Mouse (Mus musculus) forebrain, embryonic 15.5 days (tissue): ENCODE results near the gene Myo3b. TPM values are rescaled to one million over a fixed set of nuclear protein-coding genes. Genes with fewer than 3 reads are reported as not detected.

Source experiments
- ATAC-seq: fragments of 200-750 bp; cut with Nextera tagmentation; replicated peaks from 2 replicates; pipeline ENCODE4 v1.8.0; 2017; ENCODE audit warnings: mild to moderate bottlenecking, moderate TSS enrichment, moderate library complexity
- H3K27ac ChIP-seq: fragments of 300-500 bp; sonication (generic); replicated peaks from 2 replicates; pipeline ENCODE4 v1.5.1; 2015; ENCODE audit warnings: mild to moderate bottlenecking, inconsistent platforms
- H3K27me3 ChIP-seq: fragments of 300-500 bp; sonication (generic); 2 replicates; pipeline ENCODE4 v1.6.1; 2015; ENCODE audit warnings: inconsistent platforms
- H3K36me3 ChIP-seq: fragments of 300-500 bp; sonication (generic); 2 replicates; pipeline ENCODE4 v1.6.1; 2015; ENCODE audit warnings: mild to moderate bottlenecking, inconsistent platforms
- H3K4me1 ChIP-seq: fragments of 300-500 bp; sonication (generic); 2 replicates; pipeline ENCODE4 v1.6.1; 2015; ENCODE audit warnings: inconsistent platforms
- H3K4me2 ChIP-seq: fragments of 300-500 bp; sonication (generic); replicated peaks from 2 replicates; pipeline ENCODE4 v1.6.1; 2015; ENCODE audit warnings: mild to moderate bottlenecking, inconsistent platforms
- H3K4me3 ChIP-seq: fragments of 300-500 bp; sonication (generic); 2 replicates; pipeline ENCODE4 v1.5.1; 2015; ENCODE audit warnings: mild to moderate bottlenecking, inconsistent platforms
- H3K9ac ChIP-seq: fragments of 300-500 bp; sonication (generic); replicated peaks from 2 replicates; pipeline ENCODE4 v1.6.1; 2015; ENCODE audit warnings: mild to moderate bottlenecking, inconsistent platforms
- H3K9me3 ChIP-seq: fragments of 300-500 bp; sonication (generic); 2 replicates; pipeline ENCODE4 v1.6.1; 2016; ENCODE audit warnings: inconsistent platforms
- WGBS: fragments of 180-500 bp; shearing (Covaris S2); methylation state at CpG from one replicate; pipeline ENCODE4 v1.1.7; 2015; ENCODE audit warnings: mixed read lengths; 5-methylcytosine and 5-hydroxymethylcytosine counted together
- polyA plus RNA-seq: library from polyadenylated mRNA; unstranded; fragments of >200 nt; fragmentation: Nextera tagmentation; extraction: Ambion mirVana; gene quantifications from 2 replicates; pipeline ENCODE4 v1.2.1, GENCODE M21; 2015

The Myo3b gene
- polyA plus RNA-seq, 1 experiment from 2014 or later: 0.24 TPM

- Histone ChIP-seq H3K4me1 (peaks cover 37% of the 10 kb centered on the region), H3K9ac (no peak overlapping the region), H3K27ac (peak overlapping the region; percentile 31; the same call in 1 of the 2 replicates), H3K36me3 (no peaks in the 10 kb centered on the region), H3K4me2 (no peak overlapping the region), H3K27me3 (no peaks in the 10 kb centered on the region), H3K4me3 (no peak overlapping the region), H3K9me3 (no peaks in the 10 kb centered on the region)
- 70% methylated on average over 8 of the region's 8 CpGs for WGBS
- ATAC-seq: peak; percentile 61
Observed at GRCm38 (mm10) chr2:70261703-70262564, 223.0 kb downstream of the Myo3b start.

GRCm38 (mm10) chr2:70262565-70263082 is 223.7 kb downstream of the Myo3b start:
- ATAC-seq: peak; percentile 46; the same call in 1 of the 2 replicates
- Histone ChIP-seq H3K4me3 (no peak overlapping the region), H3K36me3 (no peaks in the 10 kb centered on the region), H3K4me1 (peaks cover 37% of the 10 kb centered on the region), H3K27me3 (no peaks in the 10 kb centered on the region), H3K27ac (peak overlapping the region; percentile 31), H3K9me3 (no peaks in the 10 kb centered on the region), H3K4me2 (no peak overlapping the region), H3K9ac (no peak overlapping the region)
- WGBS: 48% methylated on average over 9 of the region's 9 CpGs

- no peaks in the 10 kb centered on the region for H3K9me3 ChIP-seq
- no peaks in the 10 kb centered on the region for H3K36me3 ChIP-seq
- no peak overlapping the region for H3K4me2 ChIP-seq
- H3K27me3 ChIP-seq: no peaks in the 10 kb centered on the region
- WGBS: 25% methylated on average over 13 of the region's 13 CpGs
- H3K9ac ChIP-seq: no peak overlapping the region
- no peaks in the 10 kb centered on the region for H3K4me1 ChIP-seq
- H3K4me3 ChIP-seq: no peak overlapping the region
- ATAC-seq: no peak
- no peak overlapping the region for H3K27ac ChIP-seq
Observed at GRCm38 (mm10) chr2:70278425-70279277, 239.7 kb downstream of the Myo3b start.

GRCm38 (mm10) chr2:70284109-70284508 is 245.2 kb downstream of the Myo3b start:
- Histone ChIP-seq H3K4me2 (no peak overlapping the region), H3K4me3 (no peak overlapping the region), H3K4me1 (no peaks in the 10 kb centered on the region), H3K9ac (no peak overlapping the region), H3K9me3 (no peaks in the 10 kb centered on the region), H3K36me3 (no peaks in the 10 kb centered on the region), H3K27ac (no peak overlapping the region), H3K27me3 (no peaks in the 10 kb centered on the region)
- 75% methylated on average over 1 of the region's 1 CpGs for WGBS
- no peak for ATAC-seq

GRCm38 (mm10) chr2:70291063-70291462 is 252.1 kb downstream of the Myo3b start:
- H3K27me3 ChIP-seq: no peaks in the 10 kb centered on the region
- H3K9ac ChIP-seq: no peak overlapping the region
- no peaks in the 10 kb centered on the region for H3K4me1 ChIP-seq
- no peak overlapping the region for H3K4me2 ChIP-seq
- no peaks in the 10 kb centered on the region for H3K9me3 ChIP-seq
- no peaks in the 10 kb centered on the region for H3K36me3 ChIP-seq
- H3K4me3 ChIP-seq: no peak overlapping the region
- WGBS: 59% methylated on average over 5 of the region's 5 CpGs
- no peak for ATAC-seq
- no peak overlapping the region for H3K27ac ChIP-seq

- H3K4me1 ChIP-seq: no peaks in the 10 kb centered on the region
- no peak overlapping the region for H3K27ac ChIP-seq
- H3K4me2 ChIP-seq: no peak overlapping the region
- no peaks in the 10 kb centered on the region for H3K36me3 ChIP-seq
- ATAC-seq: no peak
- H3K9me3 ChIP-seq: no peaks in the 10 kb centered on the region
- no peak overlapping the region for H3K9ac ChIP-seq
- no peaks in the 10 kb centered on the region for H3K27me3 ChIP-seq
- WGBS: 73% methylated on average over 3 of the region's 3 CpGs
- H3K4me3 ChIP-seq: no peak overlapping the region
Observed at GRCm38 (mm10) chr2:70292776-70293175, 253.8 kb downstream of the Myo3b start.

GRCm38 (mm10) chr2:70302905-70303304 is 264.0 kb downstream of the Myo3b start:
- H3K4me1 ChIP-seq: no peaks in the 10 kb centered on the region
- H3K4me3 ChIP-seq: no peak overlapping the region
- H3K36me3 ChIP-seq: no peaks in the 10 kb centered on the region
- H3K27me3 ChIP-seq: no peaks in the 10 kb centered on the region
- H3K27ac ChIP-seq: no peak overlapping the region
- H3K9ac ChIP-seq: no peak overlapping the region
- H3K4me2 ChIP-seq: no peak overlapping the region
- peaks cover 3% of the 10 kb centered on the region; the same call in 1 of the 2 replicates for H3K9me3 ChIP-seq
- ATAC-seq: no peak

GRCm38 (mm10) chr2:70315125-70315524 is 276.2 kb downstream of the Myo3b start:
- H3K9me3 ChIP-seq: no peaks in the 10 kb centered on the region
- no peaks in the 10 kb centered on the region for H3K36me3 ChIP-seq
- WGBS: 48% methylated on average over 9 of the region's 9 CpGs
- 0 out of 2 replicates have a peak, but pooled peaks have one; percentile 49 for ATAC-seq
- H3K27me3 ChIP-seq: no peaks in the 10 kb centered on the region
- no peak overlapping the region for H3K4me3 ChIP-seq
- H3K4me2 ChIP-seq: no peak overlapping the region
- H3K27ac ChIP-seq: peak overlapping the region; percentile 17; the same call in 1 of the 2 replicates
- H3K4me1 ChIP-seq: peaks cover 28% of the 10 kb centered on the region
- H3K9ac ChIP-seq: no peak overlapping the region

GRCm38 (mm10) chr2:70315734-70316133 is 276.8 kb downstream of the Myo3b start:
- 86% methylated on average over 3 of the region's 3 CpGs for WGBS

GRCm38 (mm10) chr2:70317850-70318249 is 278.9 kb downstream of the Myo3b start:
- H3K36me3 ChIP-seq: no peaks in the 10 kb centered on the region
- no peak overlapping the region for H3K4me2 ChIP-seq
- H3K27me3 ChIP-seq: no peaks in the 10 kb centered on the region
- H3K4me3 ChIP-seq: no peak overlapping the region
- 7% methylated on average over 6 of the region's 6 CpGs for WGBS
- ATAC-seq: no peak
- no peaks in the 10 kb centered on the region for H3K9me3 ChIP-seq
- peak overlapping the region; percentile 39; the same call in 1 of the 2 replicates for H3K27ac ChIP-seq
- peaks cover 24% of the 10 kb centered on the region for H3K4me1 ChIP-seq
- no peak overlapping the region for H3K9ac ChIP-seq

More at GRCm38 (mm10) chr2:70315734-70316133, 276.8 kb downstream of the Myo3b start:
- Histone ChIP-seq H3K4me3 (no peak overlapping the region), H3K27me3 (no peaks in the 10 kb centered on the region), H3K9ac (no peak overlapping the region), H3K4me2 (no peak overlapping the region), H3K4me1 (peaks cover 28% of the 10 kb centered on the region), H3K36me3 (no peaks in the 10 kb centered on the region), H3K27ac (0 out of 2 replicates have a peak overlapping the region, but pooled peaks have one; percentile 17), H3K9me3 (no peaks in the 10 kb centered on the region)
- ATAC-seq: no peak

GRCm38 (mm10) chr2:70318861-70319555 is 280.1 kb downstream of the Myo3b start:
- Histone ChIP-seq H3K27ac (no peak overlapping the region), H3K4me1 (peaks cover 24% of the 10 kb centered on the region), H3K36me3 (no peaks in the 10 kb centered on the region), H3K4me2 (no peak overlapping the region), H3K9me3 (no peaks in the 10 kb centered on the region), H3K4me3 (no peak overlapping the region), H3K27me3 (no peaks in the 10 kb centered on the region), H3K9ac (no peak overlapping the region)
- WGBS: 38% methylated on average over 5 of the region's 5 CpGs
- no peak for ATAC-seq
